Mouse (Mus musculus): ENCODE results near the gene Rfx5. TPM values are rescaled to one million over a fixed set of nuclear protein-coding genes. Genes with fewer than 3 reads are reported as not detected.

Gene Rfx5
- polyA plus RNA-seq, 1 experiment: 30.1 TPM

DNA sequence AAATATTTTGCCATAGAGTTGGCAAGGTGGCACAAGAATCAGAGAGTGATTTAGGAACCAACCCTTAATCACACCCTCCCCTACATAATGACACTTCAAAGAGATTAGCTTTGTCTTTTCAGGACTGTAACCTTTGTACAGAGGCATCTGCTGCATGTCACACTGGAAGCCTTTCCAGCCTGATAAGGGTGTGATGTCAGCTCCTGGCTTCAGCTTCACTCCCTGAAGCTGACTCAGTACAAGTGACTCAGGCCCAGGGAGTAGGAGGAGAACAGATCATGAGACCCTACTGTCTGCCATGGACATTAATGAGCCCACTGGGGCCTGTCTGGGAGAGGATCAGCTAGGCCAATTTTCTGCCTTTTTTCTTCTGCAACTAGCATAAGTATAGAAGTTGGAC is 33.7 kb downstream of the Rfx5 start:
- Histone ChIP-seq H3K27me3 (ENCODE audit: control insufficient read depth, insufficient read depth, low read length) (no peaks in the 10 kb centered on the region), H3K27ac (ENCODE audit: insufficient read depth, low read length) (no peak overlapping the region), H3K4me1 (ENCODE audit: control insufficient read depth, insufficient read depth, low read length) (no peaks in the 10 kb centered on the region), H3K4me3 (replicated peaks; ENCODE audit: insufficient read depth, low read depth, low read length) (no peak overlapping the region)
- peak in 1 of 2 experiments; percentile 37 for DNase-seq
- TF ChIP-seq POLR2A (IDR thresholded peaks at IDR 0.05; ENCODE audit: borderline replicate concordance, insufficient read depth, low read length): no peak
- TF ChIP-seq CTCF (IDR thresholded peaks at IDR 0.05; ENCODE audit: borderline replicate concordance, insufficient read depth, low read depth, low read length): no peak

DNA sequence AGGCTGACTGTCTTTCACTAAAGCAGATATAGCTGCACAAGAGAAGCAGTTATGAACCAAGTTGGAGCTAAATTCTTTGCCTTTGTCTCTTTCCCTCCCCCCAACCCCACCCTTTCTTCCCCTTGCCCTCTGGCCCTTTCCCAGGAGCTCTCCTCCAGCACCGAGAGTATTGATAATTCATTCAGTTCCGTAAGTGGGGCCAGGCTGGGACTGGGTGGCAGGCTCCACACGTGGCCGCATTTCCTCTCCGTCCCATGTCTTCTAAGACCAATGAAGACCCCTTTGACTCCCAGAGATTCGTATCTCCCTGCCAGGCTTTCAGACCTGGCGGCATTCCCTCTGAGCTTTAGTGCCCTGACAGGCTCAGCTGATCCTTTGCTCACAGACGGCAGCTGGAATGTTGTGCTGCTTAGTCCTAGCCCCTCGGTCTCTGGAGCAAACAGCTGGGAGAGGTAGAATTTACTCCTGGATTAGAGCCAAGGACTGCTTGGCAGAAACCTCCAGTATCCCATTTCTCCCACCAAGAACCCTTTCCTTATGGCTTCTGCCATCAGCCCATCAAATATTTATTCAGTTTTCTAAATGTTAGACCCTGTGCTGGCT is 35.4 kb downstream of the Rfx5 start:
- Histone ChIP-seq H3K27me3 (ENCODE audit: control insufficient read depth, insufficient read depth, low read length) (no peaks in the 10 kb centered on the region), H3K4me3 (replicated peaks; ENCODE audit: insufficient read depth, low read depth, low read length) (no peak overlapping the region), H3K27ac (ENCODE audit: insufficient read depth, low read length) (no peak overlapping the region), H3K4me1 (ENCODE audit: control insufficient read depth, insufficient read depth, low read length) (no peaks in the 10 kb centered on the region)
- no peak for TF ChIP-seq CTCF (IDR thresholded peaks at IDR 0.05; ENCODE audit: borderline replicate concordance, insufficient read depth, low read depth, low read length)
- no peak for TF ChIP-seq POLR2A (IDR thresholded peaks at IDR 0.05; ENCODE audit: borderline replicate concordance, insufficient read depth, low read length)
- DNase-seq: no peak
- 27% methylated on average over 9 of the region's 9 CpGs for WGBS

DNA sequence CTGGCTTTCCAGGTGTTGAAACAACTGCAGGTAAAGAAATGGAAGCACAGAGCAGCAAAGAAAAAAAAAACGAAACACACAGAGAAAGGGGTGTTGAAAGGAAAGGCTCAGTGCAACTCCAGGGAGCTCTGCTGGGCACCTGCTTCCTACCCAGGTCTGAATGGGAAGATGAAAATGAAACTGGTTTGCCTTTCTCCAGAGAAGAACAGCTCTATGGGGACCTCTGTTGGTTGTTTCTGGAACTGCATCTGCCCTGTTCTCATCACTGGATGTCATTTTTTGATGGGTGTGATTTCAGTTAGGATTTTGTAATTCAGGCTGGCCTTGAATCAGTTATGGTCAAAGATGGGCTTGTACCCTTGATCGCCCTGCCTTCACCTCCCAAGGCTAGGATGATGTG is 43.1 kb downstream of the Rfx5 start:
- TF ChIP-seq POLR2A (IDR thresholded peaks at IDR 0.05; ENCODE audit: borderline replicate concordance, insufficient read depth, low read length) (no peak), CTCF (IDR thresholded peaks at IDR 0.05; ENCODE audit: borderline replicate concordance, insufficient read depth, low read depth, low read length) (peak; percentile 74; the same call in 1 of the 2 replicates)
- H3K27me3 ChIP-seq (ENCODE audit: control insufficient read depth, insufficient read depth, low read length): no peaks in the 10 kb centered on the region
- 30% methylated on average over 2 of the region's 2 CpGs for WGBS
- DNase-seq: peak; percentile 72 to 82
- no peaks in the 10 kb centered on the region for H3K4me1 ChIP-seq (ENCODE audit: control insufficient read depth, insufficient read depth, low read length)
- no peak overlapping the region for H3K27ac ChIP-seq (ENCODE audit: insufficient read depth, low read length)
- no peak overlapping the region for H3K4me3 ChIP-seq (replicated peaks; ENCODE audit: insufficient read depth, low read depth, low read length)

DNA sequence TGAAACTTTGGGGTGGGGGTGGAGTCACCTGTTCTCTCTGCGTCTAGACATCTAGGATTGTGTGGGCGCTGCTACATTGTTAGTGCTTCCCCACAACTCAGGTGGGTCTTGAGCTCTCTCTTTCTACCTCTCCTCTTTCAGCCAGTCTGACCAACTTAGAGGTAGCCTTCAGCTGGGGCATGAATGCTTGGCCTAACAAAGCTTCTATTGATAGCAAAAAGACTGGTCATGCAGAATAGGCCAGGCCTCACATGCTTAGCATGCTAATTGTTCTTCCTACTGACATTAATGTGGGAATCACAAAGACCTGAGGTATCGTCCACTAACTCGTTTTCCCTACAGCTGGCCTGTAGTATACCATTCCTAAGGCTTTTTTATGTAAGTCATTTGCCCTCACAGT is 48.7 kb downstream of the Rfx5 start:
- no peak for DNase-seq
- Histone ChIP-seq H3K4me1 (ENCODE audit: control insufficient read depth, insufficient read depth, low read length) (peaks cover 7% of the 10 kb centered on the region), H3K4me3 (replicated peaks; ENCODE audit: insufficient read depth, low read depth, low read length) (no peak overlapping the region), H3K27me3 (ENCODE audit: control insufficient read depth, insufficient read depth, low read length) (no peaks in the 10 kb centered on the region), H3K27ac (ENCODE audit: insufficient read depth, low read length) (no peak overlapping the region)
- no peak for TF ChIP-seq POLR2A (IDR thresholded peaks at IDR 0.05; ENCODE audit: borderline replicate concordance, insufficient read depth, low read length)
- TF ChIP-seq CTCF (IDR thresholded peaks at IDR 0.05; ENCODE audit: borderline replicate concordance, insufficient read depth, low read depth, low read length): no peak
- 71% methylated on average over 4 of the region's 4 CpGs for WGBS

DNA sequence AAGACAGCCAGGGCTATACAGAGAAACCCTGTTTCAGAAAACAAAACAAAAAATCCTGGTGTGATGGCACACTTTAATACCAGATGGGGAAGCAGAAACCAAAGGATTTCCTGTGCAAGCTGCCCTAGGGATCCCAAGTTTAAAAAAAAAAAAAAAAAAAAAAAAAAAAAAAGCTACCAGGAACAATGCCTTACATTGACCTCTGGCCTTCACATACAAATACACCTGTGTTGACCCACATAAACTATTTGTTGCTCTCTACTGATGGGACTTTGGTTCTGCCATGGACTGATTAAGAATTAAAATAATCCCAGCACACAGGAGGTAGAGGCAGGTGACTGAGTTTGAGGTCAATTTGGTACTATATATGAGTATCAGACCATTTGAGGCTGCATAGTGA is 49.4 kb downstream of the Rfx5 start:
- Histone ChIP-seq H3K4me1 (ENCODE audit: control insufficient read depth, insufficient read depth, low read length) (peaks cover 7% of the 10 kb centered on the region), H3K27me3 (ENCODE audit: control insufficient read depth, insufficient read depth, low read length) (no peaks in the 10 kb centered on the region), H3K27ac (ENCODE audit: insufficient read depth, low read length) (no peak overlapping the region), H3K4me3 (replicated peaks; ENCODE audit: insufficient read depth, low read depth, low read length) (no peak overlapping the region)
- TF ChIP-seq POLR2A (IDR thresholded peaks at IDR 0.05; ENCODE audit: borderline replicate concordance, insufficient read depth, low read length): no peak
- no peak for TF ChIP-seq CTCF (IDR thresholded peaks at IDR 0.05; ENCODE audit: borderline replicate concordance, insufficient read depth, low read depth, low read length)
- DNase-seq: no peak

DNA sequence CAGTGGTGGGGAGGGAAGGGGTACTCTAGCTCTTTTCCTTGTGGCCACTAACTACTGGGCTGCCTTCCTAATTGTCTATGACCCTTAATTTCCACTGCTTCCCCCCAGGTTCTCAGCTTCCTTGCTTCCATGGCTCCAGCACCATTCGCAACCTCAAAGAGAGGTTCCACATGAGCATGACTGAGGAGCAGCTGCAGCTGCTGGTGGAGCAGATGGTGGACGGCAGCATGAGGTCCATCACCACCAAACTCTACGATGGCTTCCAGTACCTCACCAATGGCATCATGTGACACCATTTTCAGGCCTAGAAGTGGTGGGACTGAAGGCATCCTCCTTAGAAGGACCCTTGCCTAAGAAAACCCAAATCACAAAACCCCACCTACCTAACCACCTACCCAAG is 51.8 kb downstream of the Rfx5 start:
- H3K4me3 ChIP-seq (replicated peaks; ENCODE audit: insufficient read depth, low read depth, low read length): no peak overlapping the region
- 15% methylated on average over 3 of the region's 3 CpGs for WGBS
- peaks cover 24% of the 10 kb centered on the region for H3K4me1 ChIP-seq (ENCODE audit: control insufficient read depth, insufficient read depth, low read length)
- H3K27ac ChIP-seq (ENCODE audit: insufficient read depth, low read length): peak overlapping the region; percentile 57
- TF ChIP-seq CTCF (IDR thresholded peaks at IDR 0.05; ENCODE audit: borderline replicate concordance, insufficient read depth, low read depth, low read length) (no peak), POLR2A (IDR thresholded peaks at IDR 0.05; ENCODE audit: borderline replicate concordance, insufficient read depth, low read length) (no peak)
- no peaks in the 10 kb centered on the region for H3K27me3 ChIP-seq (ENCODE audit: control insufficient read depth, insufficient read depth, low read length)
- no peak for DNase-seq

DNA sequence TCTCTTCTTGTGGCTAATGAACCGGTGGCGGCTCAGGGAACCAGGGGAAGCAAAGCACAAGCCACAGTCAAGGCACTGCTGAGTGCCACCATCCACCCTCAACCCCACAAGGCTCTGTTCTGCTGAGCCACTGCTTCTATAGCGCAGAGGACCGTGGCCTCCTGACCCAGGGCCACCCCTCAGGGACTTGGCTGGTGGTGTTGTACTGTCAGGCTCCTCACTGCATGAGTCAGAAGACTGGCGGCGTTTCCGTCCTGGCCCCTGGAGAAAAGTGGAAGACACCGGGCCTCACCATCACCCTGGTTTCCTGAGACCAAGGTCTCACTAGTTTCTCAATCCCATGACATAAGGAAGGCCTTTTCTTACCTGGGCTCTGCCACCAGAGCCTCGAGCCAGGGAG is 53.8 kb downstream of the Rfx5 start:
- no peak for DNase-seq
- WGBS: 62% methylated on average over 9 of the region's 9 CpGs
- Histone ChIP-seq H3K27ac (ENCODE audit: insufficient read depth, low read length) (no peak overlapping the region), H3K4me1 (ENCODE audit: control insufficient read depth, insufficient read depth, low read length) (peaks cover 41% of the 10 kb centered on the region), H3K27me3 (ENCODE audit: control insufficient read depth, insufficient read depth, low read length) (no peaks in the 10 kb centered on the region), H3K4me3 (replicated peaks; ENCODE audit: insufficient read depth, low read depth, low read length) (no peak overlapping the region)
- TF ChIP-seq POLR2A (IDR thresholded peaks at IDR 0.05; ENCODE audit: borderline replicate concordance, insufficient read depth, low read length) (no peak), CTCF (IDR thresholded peaks at IDR 0.05; ENCODE audit: borderline replicate concordance, insufficient read depth, low read depth, low read length) (no peak)

DNA sequence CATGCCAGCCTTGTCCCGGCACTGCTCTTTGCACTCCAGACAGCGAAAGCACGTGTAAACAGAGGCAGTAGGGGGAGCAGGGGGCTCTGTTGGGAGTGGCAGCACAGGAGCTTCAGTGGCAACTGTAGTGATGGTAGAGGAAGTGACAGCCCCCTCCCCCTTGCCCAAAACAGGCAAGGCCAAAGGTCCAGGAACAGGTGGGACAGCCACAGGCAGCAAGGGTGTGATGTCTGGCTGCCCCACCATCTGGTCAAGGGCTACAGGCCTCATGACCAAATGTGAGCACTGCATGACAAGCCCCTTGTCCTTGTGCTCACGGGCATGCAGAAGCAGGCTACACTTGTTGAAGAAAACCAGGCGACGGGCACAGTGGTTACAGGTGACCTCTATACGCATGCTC is 56.5 kb downstream of the Rfx5 start:
- no peak overlapping the region for H3K27ac ChIP-seq (ENCODE audit: insufficient read depth, low read length)
- H3K4me3 ChIP-seq (replicated peaks; ENCODE audit: insufficient read depth, low read depth, low read length): no peak overlapping the region
- 28% methylated on average over 7 of the region's 7 CpGs for WGBS
- no peaks in the 10 kb centered on the region for H3K27me3 ChIP-seq (ENCODE audit: control insufficient read depth, insufficient read depth, low read length)
- TF ChIP-seq POLR2A (IDR thresholded peaks at IDR 0.05; ENCODE audit: borderline replicate concordance, insufficient read depth, low read length): no peak
- TF ChIP-seq CTCF (IDR thresholded peaks at IDR 0.05; ENCODE audit: borderline replicate concordance, insufficient read depth, low read depth, low read length): no peak
- peak; percentile 46 for DNase-seq
- H3K4me1 ChIP-seq (ENCODE audit: control insufficient read depth, insufficient read depth, low read length): peaks cover 45% of the 10 kb centered on the region

Other genes with a start within 250 kb of the Rfx5 start
- 5.3 and 5.7 TPM in 2 replicates for gene Cgn, start 167.6 kb upstream of the Rfx5 start, polyA plus RNA-seq (2012; rRNA removed)
- gene Pogz, start 116.5 kb upstream of the Rfx5 start, polyA plus RNA-seq (2012; rRNA removed): 45.3 and 46.2 TPM in 2 replicates
- 298 and 301 TPM in 2 replicates for gene Psmb4, start 67.1 kb upstream of the Rfx5 start, polyA plus RNA-seq (2012; rRNA removed)
- gene Selenbp1, start 21.0 kb upstream of the Rfx5 start, polyA plus RNA-seq (2012; rRNA removed): 12.5 and 15.4 TPM in 2 replicates
- gene Pi4kb, start 20.7 kb downstream of the Rfx5 start, polyA plus RNA-seq (2012; rRNA removed): 68.4 and 68.9 TPM in 2 replicates
- gene Zfp687, start 61.4 kb downstream of the Rfx5 start, polyA plus RNA-seq (2012; rRNA removed): 40.9 and 43.8 TPM in 2 replicates
- 227 and 245 TPM in 2 replicates for gene Psmd4, start 88.5 kb downstream of the Rfx5 start, polyA plus RNA-seq (2012; rRNA removed)
- 26.6 and 28.7 TPM in 2 replicates for gene Pip5k1a, start 152.9 kb downstream of the Rfx5 start, polyA plus RNA-seq (2012; rRNA removed)
- gene Vps72, start 156.9 kb downstream of the Rfx5 start, polyA plus RNA-seq (2012; rRNA removed): 71.6 and 71.7 TPM in 2 replicates
- gene Tmod4, start 170.4 kb downstream of the Rfx5 start, polyA plus RNA-seq (2012; rRNA removed): 1.0 and 1.2 TPM in 2 replicates
- 134 and 139 TPM in 2 replicates for gene Scnm1, start 179.9 kb downstream of the Rfx5 start, polyA plus RNA-seq (2012; rRNA removed)
- gene Lysmd1, start 180.0 kb downstream of the Rfx5 start, polyA plus RNA-seq (2012; rRNA removed): 31.8 and 34.9 TPM in 2 replicates
- gene Tnfaip8l2, start 188.3 kb downstream of the Rfx5 start, polyA plus RNA-seq (2012; rRNA removed): 1.3 and 2.0 TPM in 2 replicates
- 40.5 and 42.9 TPM in 2 replicates for gene Sema6c, start 206.4 kb downstream of the Rfx5 start, polyA plus RNA-seq (2012; rRNA removed)

Data from cerebellum, adult 2 months (tissue).